Mouse (Mus musculus): ENCODE data around the gene Tmem107.
A peak's percentile ranks its signal among the peaks of the same experiment; 100 is the strongest.

Gene Tmem107

GRCm38 (mm10) chr11:69070590-69071222, at the start of gene Tmem107:
Gene Tmem107, plus strand, starts transcription at chr11:69070806.
- DNase-seq, result peak; percentile 93 to 95

- DNase-seq, result no peak
Measured at GRCm38 (mm10) chr11:69026562-69026961, 44.0 kb upstream of the Tmem107 start.

GRCm38 (mm10) chr11:69028805-69029204, 41.8 kb upstream of the Tmem107 start:
- DNase-seq, result peak in 1 of 2 experiments; percentile 36

- no peak for DNase-seq
Measured at GRCm38 (mm10) chr11:69033552-69033951, 37.1 kb upstream of the Tmem107 start.

- no peak for DNase-seq
Measured at GRCm38 (mm10) chr11:69034585-69034984, 36.0 kb upstream of the Tmem107 start.

GRCm38 (mm10) chr11:69035411-69035810, 35.2 kb upstream of the Tmem107 start:
- peak in 1 of 2 experiments; percentile 42 for DNase-seq

GRCm38 (mm10) chr11:69035849-69036248, 34.8 kb upstream of the Tmem107 start:
- peak; percentile 92 for DNase-seq

- DNase-seq, result peak; percentile 93 to 95
Measured at GRCm38 (mm10) chr11:69036486-69037230, 33.9 kb upstream of the Tmem107 start.

GRCm38 (mm10) chr11:69037231-69038061, 33.2 kb upstream of the Tmem107 start:
- DNase-seq, result peak; percentile 87 to 90

- DNase-seq, result no peak
Measured at GRCm38 (mm10) chr11:69038173-69038572, 32.4 kb upstream of the Tmem107 start.

GRCm38 (mm10) chr11:69045531-69046394, 24.8 kb upstream of the Tmem107 start, which contains the start of gene Aurkb:
Gene Aurkb, plus strand, starts transcription at chr11:69045647.
- peak; percentile 85 to 92 for DNase-seq

GRCm38 (mm10) chr11:69046395-69046774, 24.2 kb upstream of the Tmem107 start:
- DNase-seq, result no peak

- no peak for DNase-seq
Measured at GRCm38 (mm10) chr11:69047592-69047991, 23.0 kb upstream of the Tmem107 start.

- no peak for DNase-seq
Measured at GRCm38 (mm10) chr11:69048151-69048550, 22.5 kb upstream of the Tmem107 start.

- DNase-seq, result peak in 1 of 2 experiments; percentile 37
Measured at GRCm38 (mm10) chr11:69050748-69051147, 19.9 kb upstream of the Tmem107 start.

GRCm38 (mm10) chr11:69051771-69052170, 18.8 kb upstream of the Tmem107 start:
- no peak for DNase-seq

GRCm38 (mm10) chr11:69052824-69053421, 17.7 kb upstream of the Tmem107 start:
- no peak for DNase-seq

GRCm38 (mm10) chr11:69053848-69054247, 16.8 kb upstream of the Tmem107 start:
- no peak for DNase-seq

- no peak for DNase-seq
Measured at GRCm38 (mm10) chr11:69058265-69058664, 12.3 kb upstream of the Tmem107 start.

- peak in 1 of 2 experiments; percentile 31 for DNase-seq
Measured at GRCm38 (mm10) chr11:69058729-69059356, 11.8 kb upstream of the Tmem107 start.

- DNase-seq, result peak; percentile 94 to 96
Measured at GRCm38 (mm10) chr11:69059357-69059974, 11.1 kb upstream of the Tmem107 start, which contains the start of gene Borcs6. Gene Borcs6, plus strand, starts transcription at chr11:69059717.
